Mouse (Mus musculus) retina, embryonic 14.5 days (tissue): ENCODE results near the gene Dlgap5.

Source experiments
- DNase-seq: peaks from one replicate; pipeline ENCODE4 v3.0.0-alpha.2; 2015; ENCODE audit warnings: low spot score

The Dlgap5 gene

DNA sequence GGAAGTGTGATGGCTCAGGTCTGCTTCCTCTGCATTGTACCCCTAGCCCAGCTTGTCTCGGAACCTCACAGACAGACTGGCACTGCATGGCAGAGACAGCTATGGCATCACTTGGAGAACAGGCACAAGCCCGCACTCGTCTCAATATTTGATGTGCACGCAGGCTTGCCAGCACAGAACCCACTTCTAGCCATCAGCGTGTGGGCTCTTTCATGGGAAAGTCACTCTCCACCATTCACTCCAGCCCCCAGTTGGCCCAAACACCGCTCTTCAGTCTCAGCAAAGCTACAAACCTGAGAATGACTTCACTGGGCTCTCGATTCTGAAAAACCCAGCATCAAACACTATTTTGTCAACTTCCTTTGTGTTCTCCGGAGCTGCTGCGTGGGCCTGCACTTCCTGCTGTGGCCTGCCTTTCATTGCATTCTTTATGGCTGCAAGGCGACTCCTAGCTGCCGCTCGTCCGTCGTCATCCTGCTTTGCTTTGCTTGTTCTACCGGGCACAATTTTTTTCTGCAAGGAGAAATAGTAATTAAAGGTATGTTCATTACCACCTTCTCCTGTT lies 22.7 kb downstream of the Dlgap5 start:
- no peak for DNase-seq

- DNase-seq, result no peak
Observed at GRCm38 (mm10) chr14:47395007-47395406, 23.2 kb downstream of the Dlgap5 start.

- no peak for DNase-seq
Observed at GRCm38 (mm10) chr14:47393354-47394094, 24.7 kb downstream of the Dlgap5 start.

DNA sequence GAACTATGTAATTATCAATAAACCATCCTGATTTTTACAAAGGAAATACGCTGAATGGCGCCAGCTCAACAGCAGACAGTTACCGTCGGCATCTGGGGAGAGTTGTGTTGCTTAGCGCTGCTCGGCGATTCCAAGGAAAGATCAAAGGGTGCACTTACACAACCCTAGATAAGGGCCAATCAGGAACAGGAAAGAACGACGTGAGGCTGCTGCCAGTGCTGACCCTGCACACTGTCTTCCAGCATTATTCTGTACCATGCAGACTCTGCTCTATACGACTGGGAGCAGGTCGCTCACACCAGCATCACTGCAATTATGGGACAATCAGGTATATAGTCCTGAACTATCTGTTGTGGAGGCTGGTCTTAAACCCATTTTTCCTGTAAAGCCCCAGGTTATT lies 32.1 kb downstream of the Dlgap5 start:
- no peak for DNase-seq

GRCm38 (mm10) chr14:47384653-47385052 lies 33.6 kb downstream of the Dlgap5 start:
- DNase-seq, result no peak

DNA sequence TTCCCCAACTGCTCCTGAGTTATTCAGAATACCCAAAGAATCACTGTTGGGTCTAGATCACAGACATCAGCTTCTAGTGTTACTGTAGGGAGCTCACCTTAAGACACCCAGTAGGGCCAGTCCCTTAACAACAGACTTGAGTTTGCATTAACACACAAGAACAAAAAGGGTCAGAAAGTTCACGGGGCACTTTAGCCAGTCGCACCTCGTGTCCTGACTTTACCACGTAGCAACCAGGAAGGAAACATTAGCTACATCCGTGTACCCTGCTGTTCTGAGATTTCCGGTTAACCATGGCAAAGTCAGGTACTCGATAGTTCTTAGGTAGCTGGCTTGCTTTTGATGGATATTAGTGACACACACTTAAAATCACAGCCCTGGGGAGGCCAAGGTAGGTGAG lies 34.3 kb downstream of the Dlgap5 start:
- no peak for DNase-seq

GRCm38 (mm10) chr14:47378336-47378735 lies 39.9 kb downstream of the Dlgap5 start:
- DNase-seq, result no peak

DNA sequence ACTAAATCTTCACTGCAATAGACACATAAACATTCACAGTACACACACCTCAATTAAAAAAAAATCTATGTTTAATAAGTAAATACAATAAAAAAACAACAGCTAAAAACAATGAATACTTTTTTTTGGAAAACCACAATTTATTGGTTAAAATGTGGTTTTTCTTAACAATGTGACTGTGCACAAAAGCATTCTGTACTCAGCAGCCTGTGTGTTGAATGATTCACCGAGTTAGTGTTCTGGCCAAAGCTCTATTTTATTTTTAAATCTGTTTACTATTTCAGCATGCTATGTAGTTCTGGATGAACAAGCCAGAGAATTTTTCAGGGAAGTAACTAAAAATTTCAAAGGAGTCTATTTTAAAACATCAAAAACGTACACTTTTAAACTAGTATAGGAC lies 41.7 kb downstream of the Dlgap5 start:
- DNase-seq, result no peak

DNA sequence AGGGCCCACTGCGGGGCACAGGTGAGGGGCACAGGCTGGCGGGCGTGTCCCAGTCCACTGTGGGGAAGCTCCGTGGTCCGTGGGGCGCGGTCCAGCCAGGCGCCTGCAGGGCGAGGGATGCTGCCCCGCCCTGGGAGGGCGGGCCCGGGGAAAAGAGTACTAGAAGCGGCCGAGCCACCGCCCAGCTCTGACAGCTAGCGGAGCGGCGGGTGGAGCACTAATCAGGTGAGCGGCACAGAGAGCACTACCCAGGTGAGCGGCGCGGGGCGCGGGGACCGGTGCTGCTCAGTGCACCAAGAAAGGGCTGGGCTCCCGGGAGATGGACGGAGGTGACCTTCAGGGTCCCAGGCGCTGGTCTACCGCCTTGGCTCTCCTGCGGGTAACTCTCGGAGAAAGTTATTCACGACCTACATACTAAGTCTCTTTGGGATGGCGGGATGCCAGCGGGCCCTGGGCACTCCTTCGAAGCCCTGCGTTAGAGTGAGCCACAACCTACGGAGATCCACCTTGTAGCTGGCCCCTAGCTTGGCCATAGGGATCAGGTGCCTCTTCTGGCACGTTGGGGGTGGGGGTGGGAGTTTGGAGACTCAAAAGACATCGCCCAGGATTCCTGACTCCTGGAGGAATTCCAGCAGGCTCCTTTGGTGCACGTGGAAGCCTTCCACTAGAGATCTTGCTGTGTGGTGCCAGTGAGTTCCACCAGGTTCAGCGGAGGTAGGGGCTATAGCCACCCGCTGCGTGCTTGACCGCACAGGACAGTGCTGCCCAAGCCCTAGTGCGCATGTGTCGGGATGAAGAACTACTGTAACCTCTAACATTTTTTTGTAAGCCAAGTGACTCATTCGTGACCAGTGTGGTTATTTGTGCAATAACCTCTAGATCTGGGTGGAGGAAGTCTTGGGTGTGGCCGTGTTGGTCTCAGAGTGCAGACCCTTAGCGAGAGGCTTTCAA lies 44.2 kb downstream of the Dlgap5 start:
- DNase-seq, result no peak

GRCm38 (mm10) chr14:47371689-47372088 lies 46.5 kb downstream of the Dlgap5 start:
- DNase-seq, result no peak

DNA sequence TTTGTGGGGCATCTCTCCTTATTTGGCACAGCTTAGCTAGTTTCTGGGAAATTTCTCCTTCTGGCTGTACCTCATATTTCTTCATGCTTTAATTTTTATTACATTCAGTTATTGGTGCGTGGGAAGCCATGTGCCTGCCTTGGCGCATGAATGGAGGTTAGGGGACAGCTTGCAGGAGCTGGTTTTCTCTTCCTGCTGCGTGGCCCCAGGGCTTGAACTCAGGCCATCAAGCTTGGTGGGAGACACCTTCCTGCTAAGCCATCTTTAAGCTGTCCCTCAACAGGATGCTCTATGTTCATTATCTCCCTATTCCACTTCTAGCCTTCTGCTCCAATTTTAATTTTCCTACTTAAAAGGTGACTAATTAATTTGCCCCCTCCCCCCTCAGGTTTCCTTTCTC lies 47.4 kb downstream of the Dlgap5 start:
- DNase-seq, result no peak

- no peak for DNase-seq
Observed at GRCm38 (mm10) chr14:47369741-47370140, 48.5 kb downstream of the Dlgap5 start.

GRCm38 (mm10) chr14:47367461-47367860 lies 50.7 kb downstream of the Dlgap5 start, which contains the start of gene Lgals3:
Lgals3 (plus strand) TSS chr14:47367751.
- peak; percentile 25 for DNase-seq

- DNase-seq, result no peak
Observed at GRCm38 (mm10) chr14:47366881-47367321, 51.3 kb downstream of the Dlgap5 start.

DNA sequence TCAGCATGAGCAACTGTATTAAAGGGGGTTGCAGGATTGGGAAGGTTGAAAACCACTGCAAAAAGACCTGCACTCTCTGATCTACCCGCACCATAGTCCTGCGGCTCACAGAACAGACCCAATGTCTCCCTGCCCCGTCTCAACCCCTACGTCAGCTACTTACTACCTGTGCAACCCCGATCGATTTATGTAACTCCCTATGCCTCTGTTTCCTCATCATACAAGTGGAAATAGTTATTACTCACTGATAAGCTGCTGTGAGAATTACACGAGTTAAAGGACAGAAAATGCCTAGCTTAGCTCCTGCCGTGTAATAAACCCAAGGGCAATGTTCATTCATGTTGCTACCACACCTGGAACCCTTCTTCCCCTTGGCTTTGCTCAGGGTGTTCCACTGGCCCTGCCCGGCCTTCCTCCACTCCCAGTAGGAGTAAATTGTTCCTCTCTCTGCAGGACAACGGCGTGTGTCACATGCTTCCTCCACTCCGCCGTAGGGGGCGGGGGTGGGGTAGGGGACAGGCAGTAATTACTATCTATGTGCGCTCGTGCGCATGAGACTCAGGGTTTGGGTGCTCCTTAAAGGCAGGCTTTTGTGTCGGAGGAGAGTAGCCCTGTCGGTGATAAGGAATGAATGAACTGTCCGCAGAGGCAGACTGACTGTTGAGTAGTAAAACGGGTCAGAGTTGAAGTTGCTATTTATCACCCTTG lies 53.3 kb downstream of the Dlgap5 start:
- no peak for DNase-seq

GRCm38 (mm10) chr14:47361899-47362298 lies 56.3 kb downstream of the Dlgap5 start:
- DNase-seq, result no peak

GRCm38 (mm10) chr14:47361418-47361817 lies 56.8 kb downstream of the Dlgap5 start:
- DNase-seq, result no peak

DNA sequence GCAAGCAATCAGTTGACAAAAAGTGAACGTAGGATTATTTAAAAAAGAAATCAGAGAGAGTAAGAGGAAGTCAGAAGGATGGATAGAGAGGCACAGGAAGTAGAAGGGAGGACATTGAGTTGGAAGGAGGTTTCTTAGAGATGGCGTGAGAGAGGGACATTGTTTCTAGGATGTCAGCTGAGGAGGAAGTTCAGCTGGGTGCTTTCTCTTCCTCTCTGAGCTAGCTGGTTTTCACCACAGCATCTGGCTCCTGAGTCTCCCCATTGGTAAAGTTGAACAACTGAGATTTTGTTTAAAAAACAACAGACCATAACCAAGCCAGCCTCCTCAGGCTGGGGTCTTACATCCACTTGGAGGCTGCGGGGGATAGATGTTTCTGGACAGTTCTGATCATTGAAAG lies 58.6 kb downstream of the Dlgap5 start:
- DNase-seq, result no peak

DNA sequence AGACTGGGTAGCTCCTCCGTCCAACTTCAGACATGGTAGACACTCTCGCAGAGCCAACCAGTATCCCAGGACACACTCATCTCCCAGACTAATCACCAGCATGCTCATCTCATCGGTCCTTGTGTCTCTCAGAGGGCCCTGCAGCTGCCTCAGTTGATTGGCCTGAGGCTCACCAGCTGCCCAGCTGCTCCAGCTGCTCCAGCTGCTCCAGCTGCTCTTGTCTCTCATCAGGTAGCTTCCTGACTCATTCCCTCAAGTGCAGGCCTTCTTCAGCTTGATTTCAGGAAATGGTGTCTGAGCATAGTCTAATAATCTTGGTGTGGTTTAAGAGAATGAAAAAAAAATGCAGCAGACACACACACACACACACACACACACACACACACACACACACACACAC lies 61.6 kb downstream of the Dlgap5 start:
- DNase-seq, result no peak

- DNase-seq, result no peak
Observed at GRCm38 (mm10) chr14:47354948-47355347, 63.3 kb downstream of the Dlgap5 start.

- no peak for DNase-seq
Observed at GRCm38 (mm10) chr14:47354111-47354577, 64.1 kb downstream of the Dlgap5 start.

DNA sequence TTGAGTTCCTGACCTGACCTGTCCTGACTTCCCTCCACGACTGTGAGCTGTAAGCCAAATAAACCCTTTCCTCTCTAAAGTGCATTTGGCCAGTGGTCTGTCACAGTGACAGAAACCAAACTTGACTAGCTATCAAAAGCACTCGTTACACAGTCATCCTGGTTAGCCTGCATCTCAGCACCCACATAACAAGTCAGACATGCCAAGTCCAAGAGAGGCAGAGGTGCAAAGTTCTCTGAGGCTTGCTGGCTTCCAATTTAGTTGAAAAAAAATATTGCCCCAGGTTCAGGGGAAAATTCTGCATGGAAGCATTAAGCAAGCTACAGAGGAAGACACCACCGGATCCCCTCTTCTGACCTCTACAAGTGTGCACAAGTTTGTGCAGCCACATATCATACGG lies 65.0 kb downstream of the Dlgap5 start:
- DNase-seq, result no peak
